Comparison of ENCODE assay signal across 8 mouse cellular contexts in genomic region chr11:69665961-69666664, GRCm38 (mm10). TPM values are rescaled to one million over a fixed set of nuclear protein-coding genes. Genes with fewer than 3 reads are reported as not detected.
DNase-seq lines count a peak whose midpoint lies in the region; ATAC-seq lines count a peak whose summit lies in the region.

Cd68 (minus strand) TSS chr11:69666153.

- DNase-seq in kidney, adult 11 months: peak; percentile 37
- no peak for DNase-seq in kidney, adult 8-10 months
- peak; percentile 98 for DNase-seq in R1 (ENCODE audit: low read depth, low spot score)
- DNase-seq in embryonic facial prominence, embryonic 14.5 days (ENCODE audit: low spot score): peak; percentile 72
- DNase-seq in heart, postnatal 36 days: peak; percentile 30 to 45
- peak; percentile 34 to 70 for DNase-seq in left cerebral cortex, adult 8-10 months (ENCODE audit: low spot score in 2 of 2)
- peak; percentile 57 for DNase-seq in thymus, postnatal 4 days

- H3K27ac ChIP-seq in embryonic facial prominence, embryonic 14.5 days (replicated peaks; ENCODE audit: low read depth, low read length): peak within 1 kb of the TSS; percentile 50
- peak within 1 kb of the TSS; percentile 100 for H3K27ac ChIP-seq in macrophage

- H3K4me2 ChIP-seq in embryonic facial prominence, embryonic 14.5 days (ENCODE audit: low read depth, low read length): no peak within 1 kb of the TSS

- H3K4me1 ChIP-seq in embryonic facial prominence, embryonic 14.5 days (ENCODE audit: control insufficient read depth, insufficient read depth, low read length): peaks cover 16% of the 10 kb centered on the region

- no peaks in the 10 kb centered on the region for H3K27me3 ChIP-seq in embryonic facial prominence, embryonic 14.5 days (replicated peaks; ENCODE audit: control insufficient read depth, insufficient read depth, low read length)

- 35% methylated on average over 7 of the region's 7 CpGs for WGBS in embryonic facial prominence, embryonic 14.5 days
- WGBS in macrophage (ENCODE audit: missing documents): 5% methylated on average over 5 of the region's 7 CpGs

- intact Hi-C loops in heart, postnatal 36 days (cut with DNase I): no loop called here

- H3K79me2 ChIP-seq in macrophage (ENCODE audit: inconsistent target): peaks cover 87% of the 10 kb centered on the region

- H3K4me3 ChIP-seq in embryonic facial prominence, embryonic 14.5 days (ENCODE audit: low read depth, low read length): no peak within 1 kb of the TSS
- H3K4me3 ChIP-seq in macrophage (ENCODE audit: inconsistent target): peak within 1 kb of the TSS; percentile 88

- ATAC-seq in embryonic facial prominence, embryonic 14.5 days (ENCODE audit: low read depth): no peak

- H3K9ac ChIP-seq in embryonic facial prominence, embryonic 14.5 days (ENCODE audit: low read depth, low read length): 0 out of 2 replicates have a peak within 1 kb of the TSS, but pooled peaks have one; percentile 8

- no peaks in the 10 kb centered on the region for H3K9me3 ChIP-seq in embryonic facial prominence, embryonic 14.5 days (ENCODE audit: control insufficient read depth, low read length)

- peaks cover 71% of the 10 kb centered on the region for H3K36me3 ChIP-seq in embryonic facial prominence, embryonic 14.5 days (ENCODE audit: control insufficient read depth, insufficient read depth, low read length)
- H3K36me3 ChIP-seq in macrophage (ENCODE audit: inconsistent target): peaks cover 22% of the 10 kb centered on the region; the same call in 1 of the 2 replicates

RNA-seq across cellular contexts. Expression of gene Cd68, which starts in this region (rescaled TPM):
- 22.0 and 25.5 TPM in 2 replicates for polyA plus RNA-seq in embryonic facial prominence, embryonic 14.5 days (2014; fragmentation: Nextera tagmentation; extraction: Ambion mirVana)
- total RNA-seq in heart, postnatal 36 days (2021): 1 to 10 TPM; 8.7 to 9.1 TPM
- total RNA-seq in left cerebral cortex, adult 8-10 months (2022): 10 to 100 TPM; 14.1 to 63.3 (median 34.2) TPM
- total RNA-seq in macrophage (2018; cell fraction: chromatin; rRNA removed): 100 to 1,000 TPM in 22 of 26 experiments, 10 to 100 TPM in 4; 70.0 to 246 (median 131) TPM
- total RNA-seq in macrophage (2018; cell fraction: cytosol; rRNA removed): 1,000 to 10,000 TPM; 1,546 to 3,140 (median 2,433) TPM
- total RNA-seq in macrophage (2018; cell fraction: nucleus; rRNA removed): 1,000 to 10,000 TPM in 9 of 26 experiments, 100 to 1,000 TPM in 17; 241 to 1,293 (median 906) TPM
- polyA plus RNA-seq in macrophage (2018): 3,562 to 8,261 TPM (median 3,776 TPM) in 3 replicates

Comparison
In these comparisons a context has a peak if more than half of its experiments do, and no peak if none do; other contexts are left out.
1. RNA of gene Cd68 (polyA plus RNA-seq): 3,562 to 8,261 TPM in macrophage; 22.0 to 25.5 TPM in embryonic facial prominence, embryonic 14.5 days; every median in the first group is over 100 times any median in the second.
2. DNase-seq: peak in kidney, adult 11 months (single experiment), R1 (single experiment), embryonic facial prominence, embryonic 14.5 days (single experiment), heart, postnatal 36 days (2 of 2), left cerebral cortex, adult 8-10 months (2 of 2) and thymus, postnatal 4 days (single experiment); none in kidney, adult 8-10 months (0 of 2).